In the genomic region with DNA sequence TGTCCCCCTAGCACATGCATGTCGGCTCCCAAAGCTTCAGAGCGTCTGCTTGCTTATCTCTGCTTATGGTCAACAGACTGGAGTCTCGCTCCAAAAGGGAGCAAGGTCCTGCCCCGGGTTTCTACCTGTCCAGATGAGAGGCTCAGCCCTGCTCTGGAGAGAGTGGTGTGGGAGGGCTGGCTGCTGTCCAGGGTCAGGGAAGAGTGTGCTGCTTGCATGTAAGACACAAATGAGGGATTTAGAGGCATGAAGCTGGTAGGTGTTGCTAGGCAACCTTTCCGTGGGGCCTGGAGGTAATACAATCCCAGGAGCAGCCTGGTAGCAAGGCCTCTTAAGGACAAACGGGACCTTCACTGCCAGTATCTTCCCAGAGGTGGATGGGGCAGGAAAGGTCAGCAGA, we compare ENCODE assay signal across 12 mouse cellular contexts.
DNase-seq lines count a peak whose midpoint lies in the region; ATAC-seq and TF ChIP-seq lines count a peak whose summit lies in the region.
"Had no signal": no experiment of that assay in that cellular context is flagged by ENCODE, and none has a peak within 500 bp of the region (broad histone marks: within the 10 kb centered on the region; RNA-seq: fewer than 3 reads in every experiment).

No protein-coding gene starts in this region.

- no peak for TF ChIP-seq EP300 in lung, postnatal 0 days (IDR thresholded peaks at IDR 0.05)

- peak; percentile 42 for DNase-seq in hindbrain, embryonic 10.5 days (ENCODE audit: low spot score)
- no peak for DNase-seq in hindbrain, embryonic 14.5 days (ENCODE audit: low spot score)
- peak; percentile 58 for DNase-seq in brain, adult 2 months (ENCODE audit: low read depth, low spot score)
- DNase-seq in midbrain, embryonic 14.5 days: peak; percentile 73
- DNase-seq in lung, postnatal 0 days (ENCODE audit: low spot score): no peak
- DNase-seq in heart, postnatal 4 days: no peak
- DNase-seq: lung, postnatal 10 days had no signal

- no peak overlapping the region; the same call in 1 of the 2 replicates for H3K27ac ChIP-seq in hindbrain, embryonic 10.5 days
- no peak overlapping the region for H3K27ac ChIP-seq in hindbrain, embryonic 14.5 days
- H3K27ac ChIP-seq in hindbrain, embryonic 12.5 days: peak overlapping the region; percentile 44; the same call in 1 of the 2 replicates
- H3K27ac ChIP-seq in midbrain, embryonic 14.5 days (replicated peaks; ENCODE audit: low read depth, low read length): peak overlapping the region; percentile 54
- no peak overlapping the region for H3K27ac ChIP-seq in lung, postnatal 0 days (ENCODE audit: low read length)
- H3K27ac ChIP-seq: heart, embryonic 13.5 days; limb, embryonic 13.5 days; neural tube, embryonic 13.5 days had no signal

- no peaks in the 10 kb centered on the region for H3K9me3 ChIP-seq in hindbrain, embryonic 10.5 days
- no peaks in the 10 kb centered on the region for H3K9me3 ChIP-seq in hindbrain, embryonic 14.5 days (ENCODE audit: control insufficient read depth, low read length)
- H3K9me3 ChIP-seq in hindbrain, embryonic 12.5 days (replicated peaks): no peaks in the 10 kb centered on the region
- H3K9me3 ChIP-seq in midbrain, embryonic 14.5 days (ENCODE audit: control insufficient read depth, low read length): no peaks in the 10 kb centered on the region
- H3K9me3 ChIP-seq in lung, postnatal 0 days (ENCODE audit: low read length): no peaks in the 10 kb centered on the region
- H3K9me3 ChIP-seq: heart, embryonic 13.5 days; limb, embryonic 13.5 days; neural tube, embryonic 13.5 days had no signal

- no peak overlapping the region for H3K4me2 ChIP-seq in hindbrain, embryonic 14.5 days (replicated peaks)
- H3K4me2 ChIP-seq in hindbrain, embryonic 12.5 days (replicated peaks): no peak overlapping the region
- H3K4me2 ChIP-seq in midbrain, embryonic 14.5 days (ENCODE audit: low read length): no peak overlapping the region
- no peak overlapping the region for H3K4me2 ChIP-seq in lung, postnatal 0 days (replicated peaks; ENCODE audit: low read depth, low read length)
- H3K4me2 ChIP-seq: heart, embryonic 13.5 days; limb, embryonic 13.5 days; neural tube, embryonic 13.5 days had no signal

- 49% methylated on average over 6 of the region's 6 CpGs for WGBS in hindbrain, embryonic 10.5 days
- 41% methylated on average over 6 of the region's 6 CpGs for WGBS in hindbrain, embryonic 14.5 days
- 55% methylated on average over 6 of the region's 6 CpGs for WGBS in hindbrain, embryonic 12.5 days
- WGBS in midbrain, embryonic 14.5 days: 35% methylated on average over 6 of the region's 6 CpGs
- WGBS in lung, postnatal 0 days: 30% methylated on average over 6 of the region's 6 CpGs

- H3K36me3 ChIP-seq in hindbrain, embryonic 10.5 days: no peaks in the 10 kb centered on the region
- H3K36me3 ChIP-seq in hindbrain, embryonic 14.5 days (replicated peaks; ENCODE audit: control insufficient read depth, insufficient read depth): no peaks in the 10 kb centered on the region
- H3K36me3 ChIP-seq in hindbrain, embryonic 12.5 days: no peaks in the 10 kb centered on the region
- H3K36me3 ChIP-seq in midbrain, embryonic 14.5 days (ENCODE audit: control insufficient read depth, insufficient read depth, low read length): no peaks in the 10 kb centered on the region
- H3K36me3 ChIP-seq in lung, postnatal 0 days (ENCODE audit: insufficient read depth, low read length): no peaks in the 10 kb centered on the region
- H3K36me3 ChIP-seq: heart, embryonic 13.5 days; limb, embryonic 13.5 days; neural tube, embryonic 13.5 days had no signal

- H3K4me3 ChIP-seq in hindbrain, embryonic 10.5 days: no peak overlapping the region
- no peak overlapping the region for H3K4me3 ChIP-seq in hindbrain, embryonic 14.5 days (replicated peaks; ENCODE audit: low read length)
- no peak overlapping the region for H3K4me3 ChIP-seq in hindbrain, embryonic 12.5 days
- H3K4me3 ChIP-seq in midbrain, embryonic 14.5 days (replicated peaks; ENCODE audit: low read depth, low read length): no peak overlapping the region
- no peak overlapping the region for H3K4me3 ChIP-seq in lung, postnatal 0 days (ENCODE audit: low read depth, low read length)
- H3K4me3 ChIP-seq: heart, embryonic 13.5 days; limb, embryonic 13.5 days; neural tube, embryonic 13.5 days had no signal

- no peak overlapping the region for H3K9ac ChIP-seq in hindbrain, embryonic 14.5 days
- no peak overlapping the region for H3K9ac ChIP-seq in hindbrain, embryonic 12.5 days
- no peak overlapping the region for H3K9ac ChIP-seq in midbrain, embryonic 14.5 days (replicated peaks; ENCODE audit: low read length)
- no peak overlapping the region for H3K9ac ChIP-seq in lung, postnatal 0 days (replicated peaks; ENCODE audit: low read depth)
- H3K9ac ChIP-seq: heart, embryonic 13.5 days; limb, embryonic 13.5 days; neural tube, embryonic 13.5 days had no signal

- no peak; the same call in 1 of the 2 replicates for ATAC-seq in hindbrain, embryonic 14.5 days (ENCODE audit: low FRiP score)
- no peak for ATAC-seq in hindbrain, embryonic 12.5 days (ENCODE audit: low FRiP score)
- no peak for ATAC-seq in midbrain, embryonic 14.5 days (ENCODE audit: low FRiP score, low TSS enrichment)
- ATAC-seq in lung, postnatal 0 days: no peak
- no peak for ATAC-seq in activated CD4-positive, CD25-positive, alpha-beta regulatory T cell, adult 4 months

- TF ChIP-seq CTCF in lung, postnatal 0 days (IDR thresholded peaks at IDR 0.05): no peak

- H3K4me1 ChIP-seq in hindbrain, embryonic 10.5 days (replicated peaks): peaks cover 16% of the 10 kb centered on the region
- peaks cover 12% of the 10 kb centered on the region; the same call in 1 of the 2 replicates for H3K4me1 ChIP-seq in hindbrain, embryonic 14.5 days (replicated peaks; ENCODE audit: control insufficient read depth, insufficient read depth, low read length)
- H3K4me1 ChIP-seq in hindbrain, embryonic 12.5 days: peaks cover 13% of the 10 kb centered on the region
- peaks cover 12% of the 10 kb centered on the region for H3K4me1 ChIP-seq in midbrain, embryonic 14.5 days (ENCODE audit: control insufficient read depth, insufficient read depth, low read length)
- no peaks in the 10 kb centered on the region for H3K4me1 ChIP-seq in lung, postnatal 0 days (ENCODE audit: insufficient read depth, low read depth, low read length)

- H3K27me3 ChIP-seq in hindbrain, embryonic 10.5 days (ENCODE audit: insufficient read depth, poor library complexity, severe bottlenecking): no peaks in the 10 kb centered on the region
- H3K27me3 ChIP-seq in hindbrain, embryonic 14.5 days (ENCODE audit: control insufficient read depth, insufficient read depth, low read length): no peaks in the 10 kb centered on the region
- H3K27me3 ChIP-seq in hindbrain, embryonic 12.5 days: 0 out of 2 replicates have a peak, but pooled peaks cover 4% of the 10 kb centered on the region
- H3K27me3 ChIP-seq in midbrain, embryonic 14.5 days (ENCODE audit: control insufficient read depth, insufficient read depth, low read length): no peaks in the 10 kb centered on the region
- no peaks in the 10 kb centered on the region for H3K27me3 ChIP-seq in lung, postnatal 0 days (replicated peaks; ENCODE audit: insufficient read depth, low read length)
- H3K27me3 ChIP-seq: neural tube, embryonic 13.5 days had no signal

Comparison
In these comparisons a context has a peak if more than half of its experiments do, and no peak if none do; other contexts are left out.
1. DNase-seq: peak in hindbrain, embryonic 10.5 days (single experiment), brain, adult 2 months (single experiment) and midbrain, embryonic 14.5 days (single experiment); none in hindbrain, embryonic 14.5 days (single experiment), lung, postnatal 0 days (single experiment) and heart, postnatal 4 days (single experiment).
2. H3K27ac ChIP-seq: peak in hindbrain, embryonic 12.5 days (single experiment) and midbrain, embryonic 14.5 days (single experiment); none in hindbrain, embryonic 10.5 days (single experiment), hindbrain, embryonic 14.5 days (single experiment) and lung, postnatal 0 days (single experiment).